Mouse (Mus musculus) neural tube, embryonic 12.5 days (tissue): ENCODE measurements around the gene Olfr1229. TPM values are rescaled to one million over a fixed set of nuclear protein-coding genes. Genes with fewer than 3 reads are reported as not detected.

Experiments
- ATAC-seq: fragments of 200-750 bp; cut with Nextera tagmentation; 2 replicates; pipeline ENCODE4 v1.8.0; 2017; ENCODE audit warnings: low read depth, mild to moderate bottlenecking, moderate TSS enrichment, moderate library complexity; ENCODE audit not compliant: low FRiP score
- H3K27ac ChIP-seq: fragments of 300-500 bp; sonication (generic); 2 replicates; pipeline ENCODE4 v1.5.1; 2016
- H3K27me3 ChIP-seq: fragments of 300-500 bp; sonication (generic); replicated peaks from 2 replicates; pipeline ENCODE4 v1.6.1; 2016; ENCODE audit warnings: mild to moderate bottlenecking
- H3K36me3 ChIP-seq: fragments of 300-500 bp; sonication (generic); 2 replicates; pipeline ENCODE4 v1.6.1; 2016; ENCODE audit warnings: mild to moderate bottlenecking
- H3K4me1 ChIP-seq: fragments of 300-500 bp; sonication (generic); 2 replicates; pipeline ENCODE4 v1.6.1; 2016
- H3K4me2 ChIP-seq: fragments of 300-500 bp; sonication (generic); replicated peaks from 2 replicates; pipeline ENCODE4 v1.6.1; 2016; ENCODE audit warnings: mild to moderate bottlenecking
- H3K4me3 ChIP-seq: fragments of 300-500 bp; sonication (generic); 2 replicates; pipeline ENCODE4 v1.5.1; 2016
- H3K9ac ChIP-seq: fragments of 300-500 bp; sonication (generic); 2 replicates; pipeline ENCODE4 v1.6.1; 2016; ENCODE audit warnings: mild to moderate bottlenecking
- H3K9me3 ChIP-seq: fragments of 300-500 bp; sonication (generic); 2 replicates; pipeline ENCODE4 v1.6.1; 2016; ENCODE audit warnings: mild to moderate bottlenecking
- WGBS: fragments of 180-500 bp; shearing (Covaris S2); methylation state at CpG from one replicate; pipeline ENCODE4 v1.1.7; 2016; 5-methylcytosine and 5-hydroxymethylcytosine counted together
- polyA plus RNA-seq: library from polyadenylated mRNA; unstranded; fragments of >200 nt; fragmentation: Nextera tagmentation; extraction: Ambion mirVana; gene quantifications from 2 replicates; pipeline ENCODE4 v1.2.1, GENCODE M21; 2016

The Olfr1229 gene
- not detected in 2 replicates for polyA plus RNA-seq

DNA sequence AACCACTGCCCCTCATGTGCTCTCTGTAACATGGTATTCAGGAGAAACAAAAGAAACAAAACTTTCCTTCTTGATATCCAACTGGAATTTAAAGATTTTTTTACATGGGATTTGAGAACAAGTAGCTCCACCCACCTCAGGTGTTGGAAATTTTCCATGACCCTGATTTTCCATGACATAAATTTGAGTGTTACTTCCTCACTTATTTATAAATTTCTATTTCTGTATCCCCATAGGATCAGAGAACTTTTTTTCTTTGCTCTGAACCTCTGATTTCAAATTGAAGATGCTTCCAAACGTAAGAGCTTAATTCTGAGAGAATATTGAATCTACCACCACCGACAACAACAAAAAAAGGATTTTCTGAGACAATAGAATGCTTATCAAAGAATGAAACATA is at the start of gene Olfr1229:
TSS of gene Olfr1229 (minus strand) at position 101 of the 400 bp plus-strand sequence.
- WGBS, result 80% methylated on average over 2 of the region's 2 CpGs
- Histone ChIP-seq H3K27ac (no peak within 1 kb of the TSS), H3K27me3 (no peaks in the 10 kb centered on the region), H3K9me3 (no peaks in the 10 kb centered on the region), H3K4me2 (no peak within 1 kb of the TSS), H3K9ac (no peak within 1 kb of the TSS), H3K4me1 (no peaks in the 10 kb centered on the region), H3K4me3 (no peak within 1 kb of the TSS), H3K36me3 (no peaks in the 10 kb centered on the region)
- ATAC-seq, result no peak

DNA sequence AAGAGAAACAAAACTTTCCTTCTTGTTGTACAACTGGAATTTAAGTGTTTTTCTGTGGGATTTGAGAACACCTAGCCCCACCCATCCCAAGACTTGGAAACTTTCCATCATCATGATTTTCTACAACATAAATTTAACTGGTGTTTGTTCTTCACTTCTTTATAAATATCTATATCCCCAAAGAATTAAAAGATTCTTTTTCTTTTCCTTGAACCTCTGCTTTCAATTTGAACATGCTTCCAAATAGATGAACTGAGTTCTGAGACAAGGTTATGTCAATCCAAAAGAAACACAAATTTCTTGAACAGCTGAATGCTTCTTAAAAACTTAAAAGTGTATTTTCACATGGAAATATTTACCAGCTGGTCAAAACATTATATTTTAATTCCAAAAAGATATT is 41.8 kb upstream of the Olfr1229 start, which contains the start of gene Olfr1232:
TSS of gene Olfr1232 (minus strand) at position 101 of the 400 bp plus-strand sequence.
- H3K9ac ChIP-seq, result no peak within 1 kb of the TSS
- no peaks in the 10 kb centered on the region for H3K4me1 ChIP-seq
- no peak within 1 kb of the TSS for H3K27ac ChIP-seq
- no peaks in the 10 kb centered on the region for H3K36me3 ChIP-seq
- no peaks in the 10 kb centered on the region for H3K9me3 ChIP-seq
- no peak within 1 kb of the TSS for H3K4me3 ChIP-seq
- H3K27me3 ChIP-seq, result no peaks in the 10 kb centered on the region
- no peak for ATAC-seq
- H3K4me2 ChIP-seq, result no peak within 1 kb of the TSS

DNA sequence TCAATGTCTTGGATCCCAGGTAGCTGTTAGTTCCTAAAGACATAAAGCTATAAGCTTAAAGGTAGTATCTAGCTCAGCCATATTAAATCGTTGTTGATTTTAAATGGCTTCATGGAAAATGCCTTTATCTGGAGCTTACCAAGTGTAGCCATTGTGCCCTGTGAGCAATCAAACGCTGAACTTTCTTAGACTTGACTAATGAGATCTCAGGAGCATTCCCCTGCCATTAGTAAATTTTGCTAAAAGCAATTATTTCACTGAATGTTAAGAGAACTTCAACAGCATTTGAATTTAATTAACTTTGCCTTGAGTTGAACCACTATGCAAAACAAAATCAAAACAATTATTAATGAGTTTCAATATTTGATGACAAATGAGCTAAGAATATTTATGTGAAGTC is 19.2 kb upstream of the Olfr1229 start, which contains the start of gene Olfr1231:
TSS of gene Olfr1231 (minus strand) at position 101 of the 400 bp plus-strand sequence.
- Histone ChIP-seq H3K9ac (no peak within 1 kb of the TSS), H3K4me2 (no peak within 1 kb of the TSS), H3K9me3 (no peaks in the 10 kb centered on the region), H3K27me3 (no peaks in the 10 kb centered on the region), H3K27ac (no peak within 1 kb of the TSS), H3K4me3 (no peak within 1 kb of the TSS), H3K4me1 (no peaks in the 10 kb centered on the region), H3K36me3 (no peaks in the 10 kb centered on the region)
- no peak for ATAC-seq
- WGBS, result 81% methylated on average over 2 of the region's 2 CpGs

DNA sequence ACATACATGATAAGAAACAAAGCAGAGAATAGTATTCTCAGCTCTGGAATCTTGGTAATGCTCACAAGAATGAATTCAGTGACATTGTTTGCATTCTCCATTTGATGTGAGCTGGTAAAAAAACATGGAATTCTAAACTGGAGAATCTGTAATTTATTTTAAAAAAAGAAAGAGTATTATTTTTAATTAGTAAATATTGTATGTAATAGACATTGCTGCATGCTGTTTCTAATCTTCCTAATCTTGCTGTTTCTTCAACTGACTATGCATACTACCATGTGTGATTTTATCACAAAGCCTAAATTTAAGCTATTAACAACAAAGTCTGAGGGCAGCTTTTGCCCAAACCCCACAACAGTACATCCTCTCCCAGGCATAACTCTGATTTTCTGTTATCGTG is 9.4 kb upstream of the Olfr1229 start, which contains the start of gene Olfr1230:
TSS of gene Olfr1230 (minus strand) at position 101 of the 400 bp plus-strand sequence.
- Histone ChIP-seq H3K27me3 (no peaks in the 10 kb centered on the region), H3K9ac (no peak within 1 kb of the TSS), H3K9me3 (no peaks in the 10 kb centered on the region), H3K36me3 (no peaks in the 10 kb centered on the region), H3K4me3 (no peak within 1 kb of the TSS), H3K4me2 (no peak within 1 kb of the TSS), H3K4me1 (no peaks in the 10 kb centered on the region), H3K27ac (no peak within 1 kb of the TSS)
- 85% methylated on average over 1 of the region's 1 CpGs for WGBS
- ATAC-seq, result no peak

DNA sequence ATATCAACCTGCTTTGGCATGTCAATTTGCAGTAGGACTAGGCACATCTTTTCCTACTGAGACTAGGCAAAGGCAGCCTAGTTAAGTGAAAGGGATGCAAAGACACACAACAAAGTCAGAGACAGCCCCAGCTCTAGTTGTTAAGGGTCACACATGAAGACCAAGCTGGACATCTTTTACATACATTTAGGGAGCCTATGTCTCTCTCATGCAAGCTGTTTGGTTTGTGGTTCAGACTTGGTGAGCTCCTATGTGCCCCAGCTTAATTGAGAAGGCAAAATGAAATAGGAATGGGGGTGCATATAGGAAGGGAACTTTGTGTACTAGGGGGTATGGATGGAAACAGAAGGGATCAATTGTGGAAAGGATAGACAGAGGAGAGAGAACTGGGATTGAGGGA is 33.9 kb downstream of the Olfr1229 start, which contains the start of gene Olfr1228:
TSS of gene Olfr1228 (minus strand) at position 101 of the 400 bp plus-strand sequence.
- H3K36me3 ChIP-seq, result no peaks in the 10 kb centered on the region
- H3K27ac ChIP-seq, result no peak within 1 kb of the TSS
- no peaks in the 10 kb centered on the region for H3K4me1 ChIP-seq
- ATAC-seq, result no peak
- H3K4me2 ChIP-seq, result no peak within 1 kb of the TSS
- H3K4me3 ChIP-seq, result no peak within 1 kb of the TSS
- no peaks in the 10 kb centered on the region for H3K27me3 ChIP-seq
- H3K9me3 ChIP-seq, result no peaks in the 10 kb centered on the region
- no peak within 1 kb of the TSS for H3K9ac ChIP-seq

Other genes starting within 250 kb of the Olfr1229 start
- not detected in 2 replicates for gene Olfr1218, start 226.8 kb downstream of the Olfr1229 start, polyA plus RNA-seq
- not detected in 2 replicates for gene Olfr1219, start 204.5 kb downstream of the Olfr1229 start, polyA plus RNA-seq
- 0.04 TPM in 1 of 2 replicates, not detected in the other for gene Olfr1220, start 181.2 kb downstream of the Olfr1229 start, polyA plus RNA-seq
- gene Olfr1221, start 170.7 kb downstream of the Olfr1229 start, polyA plus RNA-seq, result not detected in 2 replicates
- not detected in 2 replicates for gene Olfr1222, start 155.0 kb downstream of the Olfr1229 start, polyA plus RNA-seq
- gene Olfr1223, start 136.5 kb downstream of the Olfr1229 start, polyA plus RNA-seq, result not detected in 2 replicates
- gene Olfr1224-ps1, start 123.9 kb downstream of the Olfr1229 start, polyA plus RNA-seq, result not detected in 2 replicates
- gene Olfr1225, start 113.3 kb downstream of the Olfr1229 start, polyA plus RNA-seq, result not detected in 2 replicates
- gene Olfr1226, start 88.0 kb downstream of the Olfr1229 start, polyA plus RNA-seq, result not detected in 2 replicates
- not detected in 2 replicates for gene Olfr1228, start 34.0 kb downstream of the Olfr1229 start, polyA plus RNA-seq
- gene Olfr1230, start 9.3 kb upstream of the Olfr1229 start, polyA plus RNA-seq, result not detected in 2 replicates
- gene Olfr1231, start 19.1 kb upstream of the Olfr1229 start, polyA plus RNA-seq, result not detected in 2 replicates
- gene Olfr1232, start 41.7 kb upstream of the Olfr1229 start, polyA plus RNA-seq, result not detected in 2 replicates
- not detected in 2 replicates for gene Olfr1233, start 54.4 kb upstream of the Olfr1229 start, polyA plus RNA-seq
- not detected in 2 replicates for gene Olfr1234, start 76.9 kb upstream of the Olfr1229 start, polyA plus RNA-seq
- gene Olfr1238, start 121.7 kb upstream of the Olfr1229 start, polyA plus RNA-seq, result not detected in 2 replicates
- not detected in 2 replicates for gene Olfr1239, start 132.4 kb upstream of the Olfr1229 start, polyA plus RNA-seq
- not detected in 2 replicates for gene Olfr1240, start 155.0 kb upstream of the Olfr1229 start, polyA plus RNA-seq
- not detected in 2 replicates for gene Olfr1241, start 199.1 kb upstream of the Olfr1229 start, polyA plus RNA-seq
- not detected in 2 replicates for gene Olfr1242, start 210.3 kb upstream of the Olfr1229 start, polyA plus RNA-seq
- gene Olfr1243, start 243.5 kb upstream of the Olfr1229 start, polyA plus RNA-seq, result not detected in 2 replicates